Mouse (Mus musculus) cerebellum, adult 9-10 months (tissue): ENCODE measurements around the gene Rgs3.
A peak's percentile ranks its signal among the peaks of the same experiment; 100 is the strongest.

Experiments used
- DNase-seq: peaks from one replicate; pipeline ENCODE4 v3.0.0; 2022

Gene Rgs3

GRCm38 (mm10) chr4:62694703-62695439, 135.2 kb downstream of the Rgs3 start:
- DNase-seq, result no peak

GRCm38 (mm10) chr4:62695523-62695922, 135.9 kb downstream of the Rgs3 start:
- no peak for DNase-seq

- peak; percentile 88 for DNase-seq
These were observed 136.3 kb downstream of the Rgs3 start for GRCm38 (mm10) chr4:62695946-62696345.

- DNase-seq, result peak; percentile 71
These were observed 137.2 kb downstream of the Rgs3 start for GRCm38 (mm10) chr4:62696699-62697404.

- DNase-seq, result peak; percentile 83
These were observed 137.8 kb downstream of the Rgs3 start for GRCm38 (mm10) chr4:62697469-62697868.

- peak; percentile 22 for DNase-seq
These were observed 138.9 kb downstream of the Rgs3 start for GRCm38 (mm10) chr4:62698521-62698920.

- peak; percentile 80 for DNase-seq
These were observed 139.7 kb downstream of the Rgs3 start for GRCm38 (mm10) chr4:62699191-62699812.

- DNase-seq, result peak; percentile 14
These were observed 140.8 kb downstream of the Rgs3 start for GRCm38 (mm10) chr4:62700426-62700825.

GRCm38 (mm10) chr4:62703151-62703550, 143.5 kb downstream of the Rgs3 start:
- peak; percentile 16 for DNase-seq

GRCm38 (mm10) chr4:62704204-62704603, 144.6 kb downstream of the Rgs3 start:
- DNase-seq, result no peak

- DNase-seq, result no peak
These were observed 145.4 kb downstream of the Rgs3 start for GRCm38 (mm10) chr4:62705013-62705412.

- DNase-seq, result no peak
These were observed 146.1 kb downstream of the Rgs3 start for GRCm38 (mm10) chr4:62705749-62706148.

- DNase-seq, result no peak
These were observed 148.4 kb downstream of the Rgs3 start for GRCm38 (mm10) chr4:62708084-62708483.

GRCm38 (mm10) chr4:62708994-62709393, 149.3 kb downstream of the Rgs3 start:
- DNase-seq, result no peak

- no peak for DNase-seq
These were observed 149.8 kb downstream of the Rgs3 start for GRCm38 (mm10) chr4:62709448-62709847.

GRCm38 (mm10) chr4:62711159-62711558, 151.5 kb downstream of the Rgs3 start:
- no peak for DNase-seq

- no peak for DNase-seq
These were observed 151.9 kb downstream of the Rgs3 start for GRCm38 (mm10) chr4:62711582-62711981.

GRCm38 (mm10) chr4:62720861-62721260, 161.2 kb downstream of the Rgs3 start:
- DNase-seq, result no peak

- no peak for DNase-seq
These were observed 162.4 kb downstream of the Rgs3 start for GRCm38 (mm10) chr4:62722021-62722426.

GRCm38 (mm10) chr4:62723795-62724194, 164.1 kb downstream of the Rgs3 start:
- DNase-seq, result no peak

- no peak for DNase-seq
These were observed 166.8 kb downstream of the Rgs3 start for GRCm38 (mm10) chr4:62726282-62726937.

GRCm38 (mm10) chr4:62727541-62728303, 168.1 kb downstream of the Rgs3 start:
- DNase-seq, result no peak

- no peak for DNase-seq
These were observed 168.8 kb downstream of the Rgs3 start for GRCm38 (mm10) chr4:62728471-62728870.
